Mouse (Mus musculus) MEL (cell line): Measurements from ENCODE around the gene Ndufb6.

Experiments used
- BHLHE40 ChIP-seq: IDR thresholded peaks from 2 replicates; pipeline ENCODE4 v1.6.1; 2012; ENCODE audit warnings: low read depth, mild to moderate bottlenecking, inconsistent platforms, low read length, improper control_type of control experiment, borderline replicate concordance
- CHD2 ChIP-seq: IDR thresholded peaks from 2 replicates; pipeline ENCODE4 v1.6.1; 2011; ENCODE audit warnings: low read length, improper control_type of control experiment
- CTCF ChIP-seq, 3 experiments: IDR thresholded peaks in 2 of 3; conservative IDR thresholded peaks in 1 of 3; 2 replicates each; pipeline ENCODE4 v1.5.1; 2011 to 2012; ENCODE audit warnings: low read length in 3 of 3, low read depth in 2 of 3, mild to moderate bottlenecking in 2 of 3, improper control_type of control experiment in 1 of 3, inconsistent platforms in 1 of 3, mixed read lengths in 1 of 3, moderate library complexity in 1 of 3; ENCODE audit not compliant: control insufficient read depth in 1 of 3, insufficient read depth in 1 of 3, poor library complexity in 1 of 3, severe bottlenecking in 1 of 3
- E2F4 ChIP-seq: IDR thresholded peaks from 2 replicates; pipeline ENCODE4 v1.6.1; 2011; ENCODE audit warnings: low read depth, low read length, improper control_type of control experiment, borderline replicate concordance
- EP300 ChIP-seq, 2 experiments: IDR thresholded peaks; 2 replicates each; pipeline ENCODE4 v1.6.1; 2011; ENCODE audit warnings: improper control_type of control experiment in 2 of 2, low read length in 2 of 2, low read depth in 1 of 2, mild to moderate bottlenecking in 1 of 2
- KAT2A ChIP-seq: conservative IDR thresholded peaks from 2 replicates; pipeline ENCODE4 v1.6.1; 2012; ENCODE audit warnings: low read depth, low read length, improper control_type of control experiment, inconsistent platforms
- MAX ChIP-seq: IDR thresholded peaks from 2 replicates; pipeline ENCODE4 v1.6.1; 2011; ENCODE audit warnings: low read length, improper control_type of control experiment
- MXI1 ChIP-seq: IDR thresholded peaks from 2 replicates; pipeline ENCODE4 v1.6.1; 2011; ENCODE audit warnings: mild to moderate bottlenecking, low read depth, low read length, improper control_type of control experiment
- POLR2A ChIP-seq, 2 experiments: IDR thresholded peaks; 2 replicates each; pipeline ENCODE4 v1.6.1; 2011 to 2012; ENCODE audit warnings: low read length in 2 of 2, mild to moderate bottlenecking in 2 of 2, control low read depth in 1 of 2, improper control_type of control experiment in 1 of 2, low read depth in 1 of 2, moderate library complexity in 1 of 2; ENCODE audit not compliant: control insufficient read depth in 1 of 2, insufficient read depth in 1 of 2, poor library complexity in 1 of 2
- POLR2AphosphoS2 ChIP-seq: IDR thresholded peaks from 2 replicates; pipeline ENCODE4 v1.6.1; 2011; ENCODE audit warnings: low read length, improper control_type of control experiment
- POLR2AphosphoS5 ChIP-seq: IDR thresholded peaks from 2 replicates; pipeline ENCODE4 v1.6.1; 2012; ENCODE audit warnings: low read depth, borderline replicate concordance, mild to moderate bottlenecking, inconsistent platforms, low read length, moderate library complexity, mixed read lengths
- RAD21 ChIP-seq: IDR thresholded peaks from 2 replicates; pipeline ENCODE4 v1.6.1; 2011; ENCODE audit warnings: mild to moderate bottlenecking, low read depth, low read length, improper control_type of control experiment
- USF2 ChIP-seq, 2 experiments: IDR thresholded peaks; 2 replicates each; pipeline ENCODE4 v1.6.1; 2011 to 2012; ENCODE audit warnings: improper control_type of control experiment in 2 of 2, low read length in 2 of 2, borderline replicate concordance in 1 of 2, inconsistent platforms in 1 of 2, low read depth in 1 of 2, mild to moderate bottlenecking in 1 of 2; ENCODE audit not compliant: insufficient read depth in 1 of 2
- ZNF384 ChIP-seq: IDR thresholded peaks from 2 replicates; pipeline ENCODE4 v1.6.1; 2012; ENCODE audit warnings: low read depth, mild to moderate bottlenecking, inconsistent platforms, low read length, improper control_type of control experiment

DNA sequence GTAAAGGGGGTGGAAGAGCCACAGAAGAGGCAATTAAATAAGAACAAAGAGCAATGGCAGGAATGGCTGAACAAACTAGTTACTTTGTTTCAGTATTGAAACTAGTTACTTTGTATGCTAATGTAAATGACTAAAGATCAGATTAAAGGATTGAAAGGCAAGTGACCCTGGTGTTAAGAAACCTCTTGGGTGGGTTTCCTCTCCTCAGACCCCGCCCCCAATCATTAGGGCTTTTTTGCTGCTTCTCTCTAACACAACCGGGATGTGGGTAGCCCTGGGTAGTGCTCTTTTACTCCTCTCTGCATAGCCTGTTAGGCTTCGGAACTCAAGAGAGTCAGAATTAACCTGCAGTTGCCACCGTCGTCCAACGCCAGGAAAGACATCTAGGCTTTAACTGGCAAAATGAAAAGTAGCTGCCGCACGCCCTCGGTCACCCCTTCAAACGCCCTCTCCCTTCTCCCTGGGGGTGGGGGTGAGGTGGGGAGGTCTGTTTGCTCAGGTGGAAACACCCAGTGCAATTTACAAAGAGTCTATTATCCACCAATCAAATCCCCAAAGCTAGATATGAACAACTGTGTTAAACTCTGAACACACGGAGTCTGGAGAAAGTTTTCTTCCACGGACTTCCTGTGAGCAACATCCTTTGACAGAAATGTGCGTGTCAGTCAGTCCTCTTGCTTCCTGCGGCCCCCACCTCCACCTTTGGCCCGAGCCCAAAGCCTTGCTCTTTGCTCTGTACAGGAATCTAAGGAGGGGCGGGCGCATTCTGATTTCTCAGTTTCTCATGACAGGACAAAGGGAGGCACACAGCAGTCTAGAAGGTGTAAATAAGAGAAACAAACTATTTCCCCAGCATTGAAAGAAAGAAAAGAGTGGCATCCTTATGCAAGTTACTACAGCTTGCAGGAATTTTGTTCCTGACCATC, 40.5 kb downstream of the Ndufb6 start:
- TF ChIP-seq E2F4 (no peak), POLR2A (IDR thresholded peaks at IDR 0.05; ENCODE audit: control insufficient read depth in 1 of 2, insufficient read depth in 1 of 2, low read depth in 1 of 2, low read length in 2 of 2, poor library complexity in 1 of 2) (no peak), POLR2AphosphoS2 (no peak), CTCF (IDR thresholded peaks at IDR 0.05 in 2 of 3, conservative IDR thresholded peaks at IDR 0.05 in 1 of 3; ENCODE audit: control insufficient read depth in 1 of 3, insufficient read depth in 1 of 3, low read depth in 2 of 3, low read length in 3 of 3, poor library complexity in 1 of 3, severe bottlenecking in 1 of 3) (no peak), POLR2AphosphoS5 (no peak), MXI1 (peak; percentile 90), EP300 (IDR thresholded peaks at IDR 0.05; ENCODE audit: low read depth in 1 of 2, low read length in 2 of 2) (no peak), KAT2A (no peak), ZNF384 (no peak), USF2 (IDR thresholded peaks at IDR 0.05; ENCODE audit: borderline replicate concordance in 1 of 2, insufficient read depth in 1 of 2, low read depth in 1 of 2, low read length in 2 of 2) (no peak), CHD2 (no peak), RAD21 (no peak), MAX (no peak), BHLHE40 (no peak)
